Mouse (Mus musculus) adrenal gland (tissue): ENCODE measurements at regions not wholly inside any gene's neighbourhood (a gene's known extent, or its start where the extent isn't known, plus 50 kb on each side); places are given as distances from the start of the nearest gene placed in this dataset.

Source experiments
- intact Hi-C: fragments of 180-260 bp; cut with DNase I; formaldehyde crosslinking; loops from one replicate; pipeline ENCODE4 v1.15.1; 2025

DNA sequence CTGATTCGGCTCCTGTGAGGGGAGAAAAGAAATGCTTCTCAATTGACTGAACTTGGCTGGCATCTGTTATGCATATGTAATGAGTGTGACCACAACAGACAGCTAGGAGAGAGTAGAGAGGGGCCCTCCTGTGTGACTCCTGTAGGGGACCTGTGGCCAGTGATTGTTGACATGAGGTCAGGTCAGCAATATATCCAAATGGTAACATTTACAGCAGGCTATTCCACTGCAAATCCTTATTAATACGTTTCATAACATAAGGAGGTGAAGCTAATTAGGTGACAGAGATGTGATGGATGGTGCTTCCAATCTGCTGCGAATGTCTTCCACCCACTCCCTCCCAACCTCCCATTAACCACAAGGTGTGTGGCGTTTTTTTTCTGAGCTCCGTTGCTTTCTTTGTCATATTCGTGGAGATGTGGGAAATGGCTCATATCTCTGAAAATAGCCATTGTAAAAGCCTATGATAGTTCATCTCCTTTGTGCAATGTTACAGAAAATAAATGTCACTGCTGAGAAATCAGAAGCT, 309.5 kb downstream of the Irx1 start:
- intact Hi-C loops = no loop called here

DNA sequence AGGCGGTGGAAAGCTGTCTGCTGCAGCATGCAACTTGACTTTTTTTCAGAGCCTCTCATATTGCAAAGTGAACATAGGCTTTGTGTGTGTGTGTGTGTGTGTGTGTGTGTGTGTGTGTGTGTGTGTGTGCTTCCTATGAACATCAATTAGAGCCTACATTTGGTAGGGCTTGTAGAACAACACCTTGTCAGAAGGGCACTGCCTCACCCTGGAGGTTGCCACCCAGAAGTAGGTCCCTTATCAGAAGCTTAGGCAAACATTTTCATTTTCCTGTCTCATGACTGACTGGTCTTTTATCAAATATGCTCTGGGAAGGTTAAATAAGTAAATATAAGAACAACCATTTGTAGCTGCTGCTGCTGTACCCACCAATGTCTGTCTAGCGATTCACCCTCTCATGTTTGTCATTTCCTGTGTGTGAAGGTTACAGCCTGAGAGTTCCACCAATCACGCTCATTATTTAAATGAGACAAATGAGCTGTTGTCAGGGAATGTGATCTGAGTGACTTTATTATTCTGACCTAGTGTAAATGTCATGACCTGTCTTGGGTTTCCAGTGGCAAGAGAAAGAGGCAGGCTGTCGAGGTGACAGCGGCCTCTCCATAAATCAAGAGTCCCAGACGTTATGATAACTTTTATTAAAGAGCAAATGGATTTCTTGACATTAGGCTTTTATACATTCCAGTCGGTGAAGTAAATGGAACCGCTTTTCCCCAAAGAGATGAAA, 310.1 kb downstream of the Irx1 start:
- intact Hi-C loops = no loop called here

DNA sequence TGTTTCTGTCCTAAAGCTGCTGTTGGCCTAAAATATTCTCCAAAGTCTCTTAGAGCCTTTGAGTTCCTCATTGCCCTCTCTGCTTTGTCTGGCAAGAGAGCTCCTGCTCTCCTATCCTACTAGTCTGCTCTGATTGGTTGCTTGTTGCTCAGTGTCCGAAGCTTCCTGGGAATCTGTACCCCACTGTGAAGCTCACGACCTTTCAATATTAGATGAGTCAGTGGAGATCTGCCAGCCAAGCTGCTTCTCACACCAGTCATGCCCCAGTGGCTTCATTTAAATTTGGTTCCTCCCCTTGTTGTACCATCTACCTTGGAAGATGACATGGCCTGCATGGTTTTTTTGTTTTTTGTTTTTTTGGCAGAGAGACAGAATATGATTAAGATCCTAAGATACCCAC, 313.6 kb downstream of the Irx1 start:
- intact Hi-C loops = no loop called here

DNA sequence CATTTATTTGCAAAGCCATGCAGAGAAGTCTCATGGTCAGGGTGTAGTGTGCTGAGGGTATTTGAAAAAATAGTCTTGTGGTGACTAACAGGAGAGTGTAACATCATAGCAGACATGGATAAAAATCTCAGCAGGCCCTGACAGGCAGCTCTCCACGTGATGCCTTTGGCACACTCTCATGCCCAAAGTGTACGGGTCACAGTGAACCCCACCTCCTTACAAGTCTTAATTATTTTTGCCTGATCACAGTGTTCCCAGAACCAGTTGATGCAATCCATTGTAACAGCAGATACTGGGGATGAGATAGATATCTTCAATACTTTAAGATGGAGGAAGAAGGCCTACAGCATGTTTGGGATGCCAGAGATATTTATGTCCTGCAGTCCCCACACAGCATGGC, 314.5 kb downstream of the Irx1 start:
- intact Hi-C loops = no loop called here

DNA sequence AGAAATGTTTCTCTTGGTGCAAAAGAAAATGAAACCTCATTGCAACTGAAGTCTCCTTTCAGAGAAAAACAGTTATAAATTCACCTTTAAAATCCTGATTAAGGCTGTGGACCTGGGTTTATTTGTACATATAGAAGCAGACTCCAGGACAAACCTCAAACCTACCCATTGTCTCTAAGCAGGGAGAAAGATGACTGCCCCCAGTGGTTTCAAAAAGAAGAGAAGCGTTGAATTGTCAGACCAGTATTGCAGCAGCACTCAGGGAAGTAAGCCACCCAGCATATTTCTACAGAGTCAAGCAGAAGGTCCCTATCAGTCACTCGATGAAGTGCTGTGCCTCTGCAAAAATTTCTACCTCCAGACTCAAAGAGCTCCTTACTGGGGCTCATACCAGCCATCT, 332.1 kb downstream of the Irx1 start:
- intact Hi-C loops = no loop called here

DNA sequence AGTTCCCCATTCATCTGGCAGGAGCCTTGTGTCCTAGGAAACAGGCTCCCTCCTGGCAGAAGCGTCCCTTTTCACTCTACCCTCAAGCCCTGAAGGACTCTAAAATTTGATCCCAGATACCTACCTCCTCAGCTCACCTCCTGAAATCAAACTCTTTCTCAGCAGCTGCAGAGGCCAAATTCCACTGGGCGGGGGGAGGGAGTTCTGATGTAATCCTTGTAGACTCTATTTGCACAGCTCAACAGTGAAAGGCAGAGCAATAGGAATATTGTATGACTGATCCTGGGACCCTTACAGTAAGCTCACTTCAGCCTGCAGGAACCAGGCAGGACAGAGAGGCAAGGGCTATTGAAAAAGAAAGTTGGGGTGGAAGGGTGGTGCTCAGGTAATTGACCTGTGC, 346.3 kb downstream of the Irx1 start:
- intact Hi-C loops = no loop called here

DNA sequence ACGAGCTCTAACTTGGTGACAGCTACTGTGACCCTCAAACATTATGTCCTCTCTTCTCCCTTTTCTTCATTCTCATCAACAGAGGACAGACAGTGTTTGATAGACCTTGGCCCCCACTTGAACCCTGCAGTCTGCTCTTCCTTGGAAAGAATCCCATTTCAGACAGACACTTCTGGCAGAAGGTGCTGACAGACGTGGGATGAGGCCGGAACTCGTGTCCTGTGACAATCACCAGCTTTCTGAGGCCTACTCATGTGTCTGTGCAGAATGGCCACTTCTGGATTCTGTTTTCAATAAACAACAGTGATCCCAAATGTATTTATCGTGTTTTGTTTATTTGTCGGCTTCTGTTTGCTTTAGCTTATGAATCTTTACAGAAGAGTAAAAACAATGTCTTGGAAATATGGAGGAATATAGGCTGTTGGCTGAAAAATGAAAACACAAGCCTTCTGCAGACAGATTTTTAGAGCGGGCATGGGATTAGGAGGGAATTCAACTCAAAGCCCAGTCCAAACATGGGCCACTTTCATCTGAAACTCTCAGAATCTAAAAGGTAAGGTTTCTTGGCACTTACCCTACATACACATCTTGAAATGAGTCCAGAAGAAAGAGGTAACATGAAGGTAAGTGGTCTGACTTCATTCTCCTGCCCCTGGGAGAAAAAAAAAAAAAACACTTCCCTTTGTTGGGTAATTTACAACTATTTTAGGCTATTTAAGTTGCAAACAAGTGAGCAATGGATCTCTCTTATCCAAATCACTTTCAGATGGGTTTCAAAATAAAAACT, 350.9 kb downstream of the Irx1 start:
- intact Hi-C loops = no loop called here

DNA sequence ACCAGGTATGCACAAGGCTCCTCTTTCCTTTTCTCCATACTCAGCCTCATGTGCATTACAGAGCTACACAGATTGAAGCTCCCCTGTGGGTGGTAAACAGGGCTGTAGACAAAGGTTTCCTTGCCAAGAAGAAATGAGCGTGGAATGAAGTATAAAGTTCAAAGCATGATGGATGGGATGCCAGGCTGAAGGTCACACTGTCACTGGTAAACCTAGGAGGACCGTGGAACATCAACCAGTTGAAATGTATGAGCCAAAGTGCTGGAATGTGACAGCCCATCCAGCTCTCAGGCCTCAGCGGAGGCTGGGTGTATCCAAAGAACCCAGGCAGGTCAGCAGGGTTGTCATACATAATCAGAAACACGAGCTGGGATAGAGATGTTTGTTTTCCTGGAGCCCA, 381.0 kb downstream of the Irx1 start:
- intact Hi-C loops = no loop called here

DNA sequence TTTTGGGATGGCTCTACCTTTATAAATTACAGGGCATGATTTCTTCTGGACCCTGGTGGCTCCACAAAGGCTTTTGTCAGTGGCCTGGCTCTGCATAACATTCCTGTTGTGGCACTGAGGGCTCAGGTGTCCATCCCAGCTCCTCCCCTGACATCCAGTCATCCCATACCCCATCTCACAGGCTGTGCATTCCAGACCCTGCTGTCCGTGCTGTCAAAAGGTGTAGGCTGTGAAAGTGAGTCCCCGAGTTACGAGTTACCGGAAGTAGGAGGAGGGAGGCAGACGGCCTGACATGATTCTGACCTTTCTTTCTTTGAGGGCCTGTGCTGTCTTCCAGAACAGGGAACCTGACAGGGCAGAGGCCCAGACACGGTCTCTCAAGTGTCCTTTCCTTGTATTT, 397.6 kb downstream of the Irx1 start:
- intact Hi-C loops = no loop called here

DNA sequence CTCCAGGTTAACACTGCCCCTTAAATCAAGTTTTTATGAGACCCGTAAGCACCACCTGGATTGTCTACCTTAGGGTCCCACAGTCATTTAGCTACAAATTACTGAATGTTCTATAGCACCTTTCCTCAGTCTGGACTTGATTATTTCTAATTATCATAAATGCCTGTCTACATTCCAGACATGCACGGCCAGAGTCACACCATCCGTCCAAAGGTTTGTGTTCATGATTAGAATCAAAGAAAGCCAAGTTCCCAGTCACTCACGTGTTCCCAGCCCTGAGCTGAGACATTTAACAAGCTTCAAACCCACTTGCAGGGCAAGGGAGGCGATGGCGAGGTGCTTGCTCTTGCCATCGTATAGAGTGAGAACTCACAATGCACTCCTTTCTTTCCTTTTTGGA, 398.1 kb downstream of the Irx1 start:
- intact Hi-C loops = no loop called here

DNA sequence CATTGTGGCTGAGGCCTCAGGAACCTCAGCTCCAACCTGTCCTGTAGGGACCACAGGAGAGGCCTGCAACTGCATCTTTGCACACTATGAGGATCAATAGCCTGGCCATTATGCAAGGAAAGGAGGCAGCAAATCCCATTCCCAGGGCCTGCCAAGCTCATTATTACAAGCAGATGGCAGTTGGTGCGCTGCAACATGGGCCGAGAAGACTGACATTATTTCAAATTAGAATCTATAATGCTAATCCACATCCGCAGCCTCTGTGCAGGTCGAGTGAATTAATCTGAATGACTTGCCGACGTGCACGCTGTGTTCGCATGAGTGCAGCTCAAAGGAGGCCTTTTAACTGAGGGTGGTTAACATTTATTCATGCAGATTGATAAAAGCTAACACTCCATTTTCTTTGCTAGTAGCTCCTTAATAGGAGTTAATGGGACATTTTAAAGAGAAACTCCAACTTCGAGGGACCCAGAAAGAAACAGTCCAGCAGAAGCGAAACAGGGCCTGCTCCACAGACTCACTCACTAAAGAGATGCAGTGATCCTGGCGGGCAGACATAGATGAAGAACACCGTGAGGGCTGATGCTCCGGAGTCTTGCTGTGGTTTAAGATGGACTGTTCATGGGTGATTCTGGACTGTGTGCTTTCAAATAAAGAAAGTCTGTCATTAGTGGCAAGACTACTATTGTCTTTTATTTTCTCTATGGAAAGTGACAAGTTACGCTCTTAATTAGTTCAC, 404.9 kb downstream of the Irx1 start:
- intact Hi-C loops = no loop called here

DNA sequence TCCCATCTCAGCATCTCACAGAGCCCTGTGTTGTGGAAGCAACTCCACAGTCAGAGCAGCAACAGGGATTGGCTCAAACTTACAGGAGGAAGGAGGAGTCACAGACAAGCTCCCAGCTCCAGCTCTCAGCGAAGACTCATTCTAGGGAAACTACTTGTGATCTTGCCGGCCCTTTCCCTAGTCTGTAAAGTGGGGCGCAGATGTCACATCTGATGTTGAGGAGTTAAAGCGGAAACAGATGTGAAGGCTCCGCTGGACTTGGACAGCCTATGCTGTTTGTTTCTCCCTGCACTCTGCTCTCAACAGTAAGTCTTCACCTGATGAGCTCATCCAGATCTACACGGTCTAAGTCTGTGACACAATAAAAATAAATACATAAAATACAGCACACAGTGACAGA, 408.1 kb downstream of the Irx1 start:
- intact Hi-C loops = no loop called here

DNA sequence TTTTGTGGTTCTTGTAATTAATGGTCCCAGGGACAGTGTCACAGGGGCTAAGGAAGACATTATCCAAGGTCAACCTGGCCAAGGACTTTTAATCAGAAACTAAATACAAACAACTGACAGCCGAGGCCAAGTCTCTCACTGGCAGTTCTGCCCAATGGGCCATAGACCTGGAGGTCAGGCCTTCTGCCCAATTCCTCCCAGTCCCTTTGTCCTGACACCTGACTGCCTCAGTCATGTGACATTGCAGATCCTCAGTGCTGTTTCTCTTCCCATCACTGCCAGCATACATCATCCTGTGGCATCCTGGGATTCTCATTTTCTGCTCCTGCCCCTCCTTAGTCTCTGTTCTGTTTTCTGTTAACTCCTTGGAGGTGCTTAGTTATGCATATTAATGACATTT, 413.4 kb downstream of the Irx1 start:
- intact Hi-C loops = no loop called here

DNA sequence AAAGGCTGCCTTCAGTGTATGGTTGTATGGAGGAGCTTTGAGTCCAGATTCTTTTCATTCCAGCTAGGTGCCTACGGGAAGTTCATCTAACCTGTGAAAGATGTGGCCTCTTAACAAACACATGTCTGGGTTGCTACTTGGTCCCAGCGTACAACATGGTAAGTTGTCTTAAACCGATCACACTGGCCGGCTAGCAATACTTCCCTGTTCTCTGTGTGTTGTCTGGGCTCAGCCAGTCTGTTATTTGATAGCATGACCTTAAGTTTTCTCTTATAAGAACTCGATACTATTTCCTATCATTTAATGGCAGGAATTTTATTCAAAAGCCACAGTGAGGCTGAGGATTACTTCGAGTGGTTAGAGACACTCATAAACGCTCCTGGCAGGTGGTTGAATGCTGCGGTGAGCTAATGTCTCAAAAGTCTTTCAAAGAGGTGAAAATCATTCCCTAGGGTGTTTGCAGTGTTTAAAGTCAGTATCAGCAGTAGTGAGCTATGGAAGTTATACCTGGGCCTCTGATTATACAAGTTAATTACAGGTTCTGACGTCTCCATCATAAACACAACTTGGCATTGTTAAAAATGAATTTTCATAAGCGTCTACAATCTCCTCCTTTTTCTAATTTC, 414.2 kb downstream of the Irx1 start:
- intact Hi-C loops = no loop called here

DNA sequence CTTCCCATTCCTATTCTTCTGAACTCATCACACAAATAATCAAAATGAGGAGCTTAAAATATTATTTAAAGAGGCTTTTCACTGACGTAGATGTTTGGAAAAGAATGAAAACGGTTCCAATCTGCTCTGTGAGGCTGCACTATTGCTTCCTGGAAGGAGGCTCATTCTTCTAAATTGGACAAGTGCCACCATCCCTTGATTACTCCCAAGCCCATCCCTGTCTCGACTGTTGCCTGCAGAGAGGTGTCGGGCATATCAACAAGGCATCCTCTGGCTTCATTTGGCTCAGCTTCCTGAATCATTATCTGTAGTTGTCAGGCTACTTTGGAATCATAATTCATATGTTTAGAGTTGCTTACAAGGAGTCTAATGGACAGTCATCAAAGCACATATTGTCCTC, 425.3 kb downstream of the Irx1 start:
- intact Hi-C loops = no loop called here

DNA sequence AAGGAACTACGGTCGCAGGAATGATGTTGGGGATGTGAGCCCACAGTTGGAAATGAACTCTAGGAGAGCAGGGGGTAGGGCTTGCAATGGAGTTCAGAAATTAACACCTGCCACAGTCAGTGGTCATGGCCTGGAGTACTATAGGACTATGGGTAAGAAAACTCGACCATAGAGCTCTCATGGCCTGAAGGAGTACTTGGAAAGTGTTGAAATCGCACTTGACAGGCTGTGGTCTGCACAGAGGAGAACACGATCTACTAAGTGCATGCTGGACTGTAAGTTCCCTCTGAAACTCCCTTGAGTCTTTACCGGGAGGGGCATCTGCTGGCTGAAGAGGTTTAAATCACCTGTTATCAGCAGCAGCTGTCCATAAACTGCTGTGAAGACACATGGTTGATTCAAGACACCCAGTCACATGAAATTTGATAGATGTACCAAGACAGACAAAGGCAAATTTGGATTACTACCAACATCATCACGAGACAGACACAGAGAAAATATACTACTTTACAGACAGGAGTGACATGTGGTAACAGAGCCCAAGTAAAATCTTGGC, 430.6 kb downstream of the Irx1 start:
- intact Hi-C loops = no loop called here

DNA sequence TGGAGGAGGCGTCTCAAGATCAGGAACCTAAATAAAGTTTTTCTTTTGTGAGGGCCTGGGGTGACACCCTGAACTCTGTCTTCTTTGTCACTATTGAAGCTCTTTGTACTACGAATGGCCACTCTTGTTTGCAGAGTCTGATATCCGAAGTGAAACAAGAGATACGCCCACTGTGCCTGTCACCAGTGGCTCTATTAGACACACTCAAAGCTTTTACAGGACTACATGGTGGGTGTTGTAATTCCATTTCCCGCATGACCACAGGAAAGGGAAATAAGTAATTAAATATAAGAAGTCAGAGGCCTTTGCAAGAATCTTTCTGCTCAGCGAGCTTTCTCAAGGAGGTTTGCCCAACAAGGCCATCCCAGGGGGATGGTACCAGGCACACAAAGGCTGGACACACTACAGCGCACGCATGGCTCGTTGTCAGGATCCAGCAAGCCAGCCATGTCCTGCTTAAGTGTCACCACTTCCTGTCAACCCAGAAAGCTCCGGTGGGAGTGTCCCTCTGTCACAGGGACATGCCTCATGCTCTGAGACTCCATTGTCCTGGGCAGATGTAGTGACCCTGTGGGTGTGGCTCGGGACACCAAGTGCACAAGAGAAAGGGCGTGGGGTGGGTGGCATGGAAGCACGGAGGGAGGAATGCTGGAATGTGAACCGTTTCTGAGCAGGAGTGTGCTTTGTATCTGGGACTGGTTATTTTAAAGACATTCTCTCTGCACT, 434.0 kb downstream of the Irx1 start:
- intact Hi-C loops = no loop called here

DNA sequence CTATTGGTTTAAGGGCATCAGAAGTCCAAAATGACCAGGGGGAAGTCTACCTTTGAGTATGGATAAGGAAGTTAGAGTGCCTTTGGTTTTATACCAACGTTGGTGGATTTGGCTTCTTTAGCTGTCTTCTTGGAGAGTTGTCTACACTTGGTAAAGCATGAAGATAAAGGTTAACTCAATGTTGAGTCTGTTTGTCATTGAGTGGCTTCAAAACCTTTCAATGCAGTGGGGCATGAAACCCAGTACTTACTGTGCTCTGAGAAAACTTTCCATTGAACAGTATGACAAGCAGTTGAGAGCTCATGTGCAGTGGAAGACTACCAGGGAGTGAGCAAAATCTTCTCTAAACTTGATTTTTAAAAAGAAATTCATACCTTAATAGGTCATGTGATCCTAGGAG, 445.7 kb downstream of the Irx1 start:
- intact Hi-C loops = no loop called here

DNA sequence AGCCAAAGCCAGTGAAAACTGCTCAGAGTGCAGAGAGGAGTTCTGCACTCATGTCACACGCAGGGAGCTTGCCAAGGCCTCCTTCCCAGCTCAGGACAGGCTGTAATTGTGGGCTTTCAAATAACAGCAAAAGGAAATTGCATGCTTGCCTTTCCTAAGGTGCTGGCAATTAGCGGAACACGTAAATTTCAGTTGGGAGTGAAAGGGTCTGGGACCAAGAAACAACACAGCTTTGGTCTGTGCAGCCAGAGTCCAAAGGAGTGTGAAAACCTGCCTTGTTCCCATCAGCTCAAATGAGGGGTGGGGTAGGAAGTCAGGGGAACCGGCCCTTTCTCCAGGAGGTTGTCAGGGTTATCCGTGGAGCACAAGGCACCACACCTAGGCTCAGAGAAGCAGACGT, 450.3 kb downstream of the Irx1 start:
- intact Hi-C loops = no loop called here

DNA sequence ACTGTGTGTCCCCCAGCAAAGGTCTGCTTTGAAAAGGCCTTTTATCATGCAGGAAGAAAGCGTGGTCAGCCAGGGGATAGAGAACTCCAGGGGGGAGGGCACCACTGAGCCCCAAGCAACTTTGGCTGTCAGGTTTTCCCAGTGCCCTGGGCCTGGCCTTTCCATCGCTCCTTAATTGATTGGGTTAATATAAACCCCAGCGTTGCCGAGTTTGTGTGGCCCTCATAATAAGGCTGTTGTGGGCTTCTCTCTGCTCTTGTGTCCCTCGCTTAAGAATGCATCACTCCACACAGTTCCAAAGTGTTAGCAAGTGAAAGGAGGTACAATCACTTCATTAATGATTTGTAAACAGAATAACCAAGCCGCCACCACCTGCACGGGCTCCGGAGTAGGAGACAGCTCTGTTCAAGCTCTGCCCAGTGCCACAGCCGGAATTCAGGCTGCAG, 455.5 kb downstream of the Irx1 start:
- intact Hi-C loops = no loop called here
